Mouse (Mus musculus): ENCODE data around the gene Psmc3ip.

DNA sequence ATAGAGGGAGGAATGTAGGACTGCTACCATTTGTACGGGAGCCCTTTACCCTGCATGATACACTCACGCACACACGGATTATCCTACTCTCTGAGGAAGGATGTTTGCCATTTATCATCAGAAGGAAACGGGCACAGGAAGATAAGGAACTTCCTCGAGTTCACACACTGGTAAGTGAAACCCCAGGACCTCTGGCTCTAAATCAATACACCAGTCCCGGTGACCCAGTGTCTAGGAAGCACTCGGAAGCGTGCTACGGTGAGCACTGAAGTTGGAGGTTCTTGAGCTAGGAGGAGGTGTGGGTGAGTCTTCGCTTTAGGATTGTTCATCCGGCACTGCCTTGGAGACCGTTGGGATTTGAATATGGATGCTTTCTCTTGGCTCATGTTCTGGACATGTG lies 37.8 kb upstream of the Psmc3ip start:
- TF ChIP-seq POLR2A (IDR thresholded peaks at IDR 0.05; ENCODE audit: insufficient read depth, low read depth, low read length) (no peak), CTCF (IDR thresholded peaks at IDR 0.05; ENCODE audit: insufficient read depth, low read depth, low read length) (no peak)

All from olfactory bulb, adult 2 months (tissue).